Mouse (Mus musculus): ENCODE measurements around the gene Slc5a2. TPM values are rescaled to one million over a fixed set of nuclear protein-coding genes. Genes with fewer than 3 reads are reported as not detected.

Gene Slc5a2
- total RNA-seq, 2 experiments from 2014 or later, result not detected

- DNase-seq (ENCODE audit: low spot score in 2 of 2), result no peak
- intact Hi-C loops (cut with DNase I), result loop anchor here (2.0 to 5.0 kb wide), 4 partner anchors 48 to 459 kb away; partner anchors contain the start of genes Rgs10 and Tial1
Measured at GRCm38 (mm10) chr7:128248081-128249042, 17.1 kb upstream of the Slc5a2 start.

GRCm38 (mm10) chr7:128249998-128250397, 15.5 kb upstream of the Slc5a2 start:
- intact Hi-C loops (cut with DNase I), result loop anchor here (2.0 to 5.0 kb wide), 4 partner anchors 47 to 457 kb away; partner anchors contain the start of genes Rgs10 and Tial1
- DNase-seq (ENCODE audit: low spot score in 2 of 2), result no peak

GRCm38 (mm10) chr7:128251946-128252345, 13.5 kb upstream of the Slc5a2 start:
- no peak for DNase-seq (ENCODE audit: low spot score in 2 of 2)
- intact Hi-C loops (cut with DNase I), result no loop called here

- intact Hi-C loops (cut with DNase I), result no loop called here
- peak; percentile 61 to 92 for DNase-seq (ENCODE audit: low spot score in 2 of 2)
Measured at GRCm38 (mm10) chr7:128252609-128253008, 12.8 kb upstream of the Slc5a2 start.

- intact Hi-C loops (cut with DNase I), result no loop called here
- no peak for DNase-seq (ENCODE audit: low spot score in 2 of 2)
Measured at GRCm38 (mm10) chr7:128254978-128255377, 10.5 kb upstream of the Slc5a2 start.

- intact Hi-C loops (cut with DNase I), result no loop called here
- DNase-seq (ENCODE audit: low spot score in 2 of 2), result no peak
Measured at GRCm38 (mm10) chr7:128255757-128256156, 9.7 kb upstream of the Slc5a2 start.

- intact Hi-C loops (cut with DNase I), result no loop called here
- DNase-seq (ENCODE audit: low spot score in 2 of 2), result no peak
Measured at GRCm38 (mm10) chr7:128256783-128257334, 8.6 kb upstream of the Slc5a2 start.

GRCm38 (mm10) chr7:128266056-128266455, 599 bp downstream of the Slc5a2 start:
- no peak for DNase-seq (ENCODE audit: low spot score in 2 of 2)
- intact Hi-C loops (cut with DNase I), result no loop called here

GRCm38 (mm10) chr7:128267391-128267790, 1.9 kb downstream of the Slc5a2 start:
- intact Hi-C loops (cut with DNase I), result no loop called here
- no peak for DNase-seq (ENCODE audit: low spot score in 2 of 2)

- intact Hi-C loops (cut with DNase I), result no loop called here
- no peak for DNase-seq (ENCODE audit: low spot score in 2 of 2)
Measured at GRCm38 (mm10) chr7:128267813-128268212, 2.4 kb downstream of the Slc5a2 start.

GRCm38 (mm10) chr7:128270431-128270850, 5.0 kb downstream of the Slc5a2 start:
- intact Hi-C loops (cut with DNase I), result no loop called here
- no peak for DNase-seq (ENCODE audit: low spot score in 2 of 2)

GRCm38 (mm10) chr7:128271496-128271895, 6.0 kb downstream of the Slc5a2 start:
- no peak for DNase-seq (ENCODE audit: low spot score in 2 of 2)
- intact Hi-C loops (cut with DNase I), result no loop called here

- intact Hi-C loops (cut with DNase I), result no loop called here
- DNase-seq (ENCODE audit: low spot score in 2 of 2), result no peak
Measured at GRCm38 (mm10) chr7:128276051-128276450, 10.6 kb downstream of the Slc5a2 start.

GRCm38 (mm10) chr7:128279750-128280149, 14.3 kb downstream of the Slc5a2 start:
- DNase-seq (ENCODE audit: low spot score in 2 of 2), result no peak
- intact Hi-C loops (cut with DNase I), result no loop called here

GRCm38 (mm10) chr7:128281765-128282164, 16.3 kb downstream of the Slc5a2 start:
- intact Hi-C loops (cut with DNase I), result no loop called here
- DNase-seq (ENCODE audit: low spot score in 2 of 2), result no peak

- no peak for DNase-seq (ENCODE audit: low spot score in 2 of 2)
- intact Hi-C loops (cut with DNase I), result no loop called here
Measured at GRCm38 (mm10) chr7:128282532-128283244, 17.2 kb downstream of the Slc5a2 start.

GRCm38 (mm10) chr7:128284047-128284446, 18.6 kb downstream of the Slc5a2 start:
- no peak for DNase-seq (ENCODE audit: low spot score in 2 of 2)
- intact Hi-C loops (cut with DNase I), result no loop called here

- no peak for DNase-seq (ENCODE audit: low spot score in 2 of 2)
- intact Hi-C loops (cut with DNase I), result no loop called here
Measured at GRCm38 (mm10) chr7:128285060-128285459, 19.6 kb downstream of the Slc5a2 start.

- no peak for DNase-seq (ENCODE audit: low spot score in 2 of 2)
- intact Hi-C loops (cut with DNase I), result no loop called here
Measured at GRCm38 (mm10) chr7:128288923-128289544, 23.6 kb downstream of the Slc5a2 start.

- intact Hi-C loops (cut with DNase I), result loop anchor here (5.0 kb wide), 1 partner anchor 413 kb away; no protein-coding TSS in a partner anchor
- DNase-seq (ENCODE audit: low spot score in 2 of 2), result no peak
Measured at GRCm38 (mm10) chr7:128294785-128295184, 29.3 kb downstream of the Slc5a2 start.
